Mouse (Mus musculus) kidney, adult 11 months (tissue): Measurements from ENCODE around the gene Pter.

Experiments used
- DNase-seq: peaks from one replicate; pipeline ENCODE4 v3.0.0; 2022

Pter gene

DNA sequence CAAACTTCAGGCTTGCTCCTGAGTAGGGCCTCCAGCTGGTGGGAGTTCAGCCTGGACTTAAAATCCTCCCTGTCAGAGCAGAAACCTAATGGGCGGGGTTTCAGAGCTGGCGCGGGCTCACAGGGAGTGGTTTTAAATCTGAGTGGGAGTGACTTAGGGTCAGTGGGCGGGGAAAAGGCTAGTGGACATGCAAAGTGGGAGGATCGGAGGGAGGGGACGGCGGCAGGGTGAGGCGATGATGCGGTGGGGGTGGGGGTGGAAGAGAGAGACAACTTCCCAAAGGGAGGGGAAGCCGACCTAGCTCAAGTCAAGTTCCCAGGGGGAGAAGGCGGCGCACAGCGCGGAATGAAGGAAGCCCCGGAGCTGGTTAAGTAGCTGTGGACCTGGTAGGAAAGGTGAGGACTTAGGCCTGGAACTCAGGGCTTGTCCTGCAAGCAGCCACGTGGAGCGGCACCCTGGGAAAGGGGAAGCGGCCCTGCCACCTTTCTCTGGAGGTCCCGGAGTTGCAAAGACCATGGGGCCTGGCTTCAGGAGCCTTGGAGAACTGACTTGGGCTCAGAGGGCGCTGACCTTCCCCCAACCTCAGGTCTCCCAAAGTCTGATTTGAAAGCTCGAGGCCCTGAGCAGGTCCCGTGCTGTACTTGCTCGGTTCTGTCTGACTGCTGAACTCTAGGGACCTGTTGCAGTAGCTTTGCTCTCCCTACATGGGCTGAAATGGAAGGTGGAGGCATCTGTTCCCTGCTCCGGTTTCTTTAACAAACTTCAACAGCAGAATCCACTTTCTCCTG is at the start of gene Pter:
TSS of gene Pter (plus strand) at position 238 of the 788 bp plus-strand sequence.
- peak; percentile 94 for DNase-seq

DNA sequence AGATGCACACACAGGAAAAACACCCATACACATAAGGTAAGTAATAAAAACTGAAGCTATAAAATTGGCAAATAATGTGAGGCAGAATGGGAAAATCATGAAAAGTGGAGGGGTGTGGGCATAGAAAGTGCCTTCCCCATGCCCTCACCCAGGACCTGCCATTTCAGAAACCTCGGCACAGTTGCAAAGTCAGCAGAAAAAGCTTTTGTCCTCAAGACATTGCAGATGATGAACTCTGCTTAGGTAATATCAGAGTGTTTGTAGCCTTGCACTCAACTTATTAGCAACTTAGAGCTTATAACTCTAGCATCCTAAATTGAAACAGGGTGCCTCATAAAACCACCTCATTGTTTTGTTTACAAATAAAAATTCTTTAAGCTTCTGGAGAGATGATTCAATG is 49.6 kb upstream of the Pter start:
- no peak for DNase-seq

DNA sequence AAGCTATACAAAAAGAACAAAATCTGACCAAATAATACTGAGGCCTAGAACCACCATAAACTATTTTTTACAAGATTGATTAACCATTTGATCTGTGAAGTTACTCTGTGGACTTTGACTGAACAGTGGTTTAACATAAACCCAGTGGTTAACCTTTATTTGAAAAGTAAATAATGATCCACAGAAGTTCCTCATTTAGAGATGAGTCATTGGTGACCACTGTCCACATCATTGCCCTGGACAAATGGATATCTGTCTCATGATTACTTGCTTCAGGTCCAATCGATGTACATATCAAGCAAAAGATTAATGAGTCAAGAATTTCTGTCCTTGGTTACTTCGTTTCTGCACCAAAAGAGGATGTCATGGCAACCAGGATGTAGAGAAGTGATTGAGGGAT is 44.3 kb upstream of the Pter start:
- peak; percentile 58 for DNase-seq

DNA sequence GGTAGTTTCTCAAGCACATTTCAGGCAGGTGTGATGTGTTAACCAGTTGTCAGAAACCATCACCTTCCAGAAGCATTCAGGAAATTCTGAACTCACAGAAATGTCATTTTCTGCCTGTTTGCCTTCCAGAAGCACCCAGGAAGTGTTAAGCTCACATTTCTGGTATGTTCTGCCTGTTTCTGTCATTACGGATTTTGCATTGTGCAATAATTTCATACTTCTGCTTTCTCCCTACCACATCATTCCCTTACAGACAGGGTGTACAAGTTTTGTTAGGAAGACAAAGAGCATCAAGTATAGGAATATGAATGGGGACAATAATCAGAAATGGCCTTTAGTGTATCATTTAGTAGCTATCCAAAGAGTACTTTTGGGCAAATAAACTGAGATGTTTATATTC is 42.8 kb upstream of the Pter start:
- no peak for DNase-seq

DNA sequence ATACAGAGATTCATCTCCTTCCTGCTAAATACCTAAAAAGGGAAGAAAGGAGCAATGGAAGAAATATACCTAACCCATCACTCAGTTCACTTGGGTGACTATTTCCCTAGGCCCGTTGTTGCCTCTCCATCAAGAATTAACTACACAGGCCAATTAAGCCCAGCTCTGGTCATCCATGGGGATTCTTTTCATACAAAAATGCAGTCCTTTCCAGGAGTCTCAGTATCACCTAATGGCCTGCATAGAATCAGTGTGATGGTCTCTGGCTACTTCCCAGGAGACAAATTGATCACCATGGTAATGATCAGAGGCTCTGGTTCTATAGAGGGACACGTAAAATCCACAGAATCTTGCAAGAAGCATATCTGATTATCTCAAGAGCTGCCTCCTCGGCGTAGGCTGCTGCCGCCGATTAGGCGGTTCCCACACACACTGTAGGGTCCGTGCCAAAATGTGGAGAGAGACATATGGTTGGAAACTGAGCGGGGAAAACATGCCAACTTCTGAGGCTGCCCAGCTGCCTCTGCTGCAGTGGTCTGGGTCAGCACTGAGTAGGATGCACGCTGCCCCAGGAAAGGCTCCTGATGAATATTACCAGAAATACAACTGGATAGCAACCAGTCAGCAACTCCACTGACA is 40.4 kb upstream of the Pter start:
- DNase-seq = no peak

DNA sequence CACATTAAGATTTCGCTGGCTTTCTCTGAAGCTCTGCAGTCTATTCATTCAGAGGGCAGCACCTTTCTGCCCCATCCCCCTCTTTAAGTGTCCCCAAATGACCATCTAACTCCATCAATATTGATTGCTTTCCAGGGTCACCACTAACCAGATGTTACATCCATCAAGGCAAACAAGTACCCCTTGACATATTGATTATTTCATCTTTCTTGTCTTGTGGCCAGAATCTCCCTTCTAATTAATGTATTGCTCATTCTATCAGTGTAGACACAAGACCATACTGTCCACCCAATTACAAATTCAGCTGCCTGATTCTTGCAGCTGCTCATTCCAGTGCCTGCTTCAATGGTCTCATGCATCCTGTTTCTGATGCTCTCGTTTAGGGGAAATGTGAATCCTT is 36.8 kb upstream of the Pter start:
- DNase-seq = no peak

DNA sequence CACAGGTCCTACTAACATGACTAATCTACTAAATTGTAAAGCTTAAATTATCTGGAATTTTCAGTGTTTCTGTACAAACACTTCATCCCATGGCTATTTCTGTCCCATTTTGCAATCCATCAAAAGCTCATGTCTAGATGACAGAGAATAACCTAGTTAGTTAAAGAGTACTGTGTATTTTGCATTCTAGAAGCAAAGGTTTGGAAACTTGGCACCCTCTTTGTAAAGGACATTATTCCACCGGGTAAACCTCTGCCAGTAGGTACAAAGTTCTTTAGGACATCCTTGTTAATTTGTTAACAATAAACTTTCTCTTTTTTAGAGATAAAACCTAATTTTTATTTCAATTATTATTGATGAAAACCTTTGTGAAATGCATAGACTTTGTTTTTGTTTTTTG is 18.1 kb upstream of the Pter start:
- DNase-seq = peak; percentile 36

DNA sequence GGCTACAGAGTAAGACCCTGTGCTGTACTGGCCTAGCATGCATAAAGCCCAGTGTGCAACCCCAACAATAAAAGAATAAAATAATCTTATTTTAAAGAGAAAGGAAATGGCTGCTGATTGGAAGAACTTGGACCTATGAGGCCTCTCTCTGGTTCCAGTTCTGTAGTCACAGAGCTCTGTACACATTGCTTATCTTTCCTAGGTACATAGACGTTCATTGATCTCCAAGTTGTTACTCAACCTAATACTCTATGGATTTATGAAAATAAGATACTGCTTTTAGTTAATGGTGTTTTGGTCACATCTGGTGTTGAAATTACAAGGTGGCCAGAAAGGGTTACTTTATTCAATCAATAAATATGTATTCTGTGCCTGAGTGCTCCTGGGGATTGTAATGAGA is 1.8 kb downstream of the Pter start:
- DNase-seq = no peak

DNA sequence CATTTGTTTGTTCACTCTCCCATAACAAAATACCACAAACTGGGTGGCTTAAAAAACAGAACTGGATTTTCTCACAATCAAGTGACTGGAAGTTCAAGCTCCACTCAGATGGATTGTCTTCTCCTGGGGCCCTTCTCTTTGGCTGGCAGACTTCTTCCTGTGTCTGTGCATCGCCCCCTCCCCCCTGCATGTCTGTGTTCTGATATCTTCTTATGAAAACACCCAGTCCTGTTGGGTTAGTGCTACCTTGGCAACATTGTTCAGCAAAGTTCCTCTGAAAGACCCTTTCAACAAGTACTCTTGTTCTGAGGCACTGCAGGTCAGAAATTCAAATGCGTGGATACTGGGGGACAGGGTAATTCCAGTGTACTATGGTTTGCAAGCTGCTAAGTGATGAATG is 6.5 kb downstream of the Pter start:
- DNase-seq = no peak

DNA sequence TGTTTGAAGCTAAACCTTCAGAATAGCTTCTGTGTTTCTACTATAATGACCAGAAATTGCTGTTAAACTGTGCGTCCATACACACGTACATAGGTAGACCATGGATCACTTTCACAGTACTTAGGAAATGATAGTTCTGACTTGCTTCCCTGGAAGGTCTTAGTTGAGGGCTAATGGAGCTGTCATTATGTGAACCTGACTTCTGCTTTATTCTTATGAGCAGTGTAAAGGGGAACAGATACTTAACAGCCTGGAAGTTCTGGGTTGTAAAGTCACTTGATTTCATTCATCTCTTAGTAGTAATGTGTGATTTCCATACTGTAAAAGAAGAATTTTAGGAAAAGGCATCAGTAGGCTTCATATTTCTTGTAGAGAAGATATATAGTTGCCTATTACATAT is 10.1 kb downstream of the Pter start:
- no peak for DNase-seq

DNA sequence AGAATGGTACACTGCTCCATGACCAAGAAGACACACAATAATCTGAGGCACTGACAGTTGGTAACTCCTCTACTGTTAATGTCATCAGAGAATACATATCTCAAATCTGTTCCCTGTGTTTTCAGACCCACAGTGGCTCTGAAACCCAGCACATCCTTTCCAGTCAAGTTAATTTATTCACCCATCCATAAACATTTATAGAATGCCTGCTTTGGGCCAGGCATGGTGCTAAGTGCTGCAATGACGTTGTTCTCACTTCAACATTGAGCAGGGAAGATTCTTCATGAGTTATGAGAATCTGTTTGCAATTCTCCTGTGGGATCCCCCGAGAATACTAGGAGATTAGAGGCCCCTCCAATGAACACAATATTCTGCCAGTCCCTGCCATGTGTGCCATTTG is 11.4 kb downstream of the Pter start:
- no peak for DNase-seq

DNA sequence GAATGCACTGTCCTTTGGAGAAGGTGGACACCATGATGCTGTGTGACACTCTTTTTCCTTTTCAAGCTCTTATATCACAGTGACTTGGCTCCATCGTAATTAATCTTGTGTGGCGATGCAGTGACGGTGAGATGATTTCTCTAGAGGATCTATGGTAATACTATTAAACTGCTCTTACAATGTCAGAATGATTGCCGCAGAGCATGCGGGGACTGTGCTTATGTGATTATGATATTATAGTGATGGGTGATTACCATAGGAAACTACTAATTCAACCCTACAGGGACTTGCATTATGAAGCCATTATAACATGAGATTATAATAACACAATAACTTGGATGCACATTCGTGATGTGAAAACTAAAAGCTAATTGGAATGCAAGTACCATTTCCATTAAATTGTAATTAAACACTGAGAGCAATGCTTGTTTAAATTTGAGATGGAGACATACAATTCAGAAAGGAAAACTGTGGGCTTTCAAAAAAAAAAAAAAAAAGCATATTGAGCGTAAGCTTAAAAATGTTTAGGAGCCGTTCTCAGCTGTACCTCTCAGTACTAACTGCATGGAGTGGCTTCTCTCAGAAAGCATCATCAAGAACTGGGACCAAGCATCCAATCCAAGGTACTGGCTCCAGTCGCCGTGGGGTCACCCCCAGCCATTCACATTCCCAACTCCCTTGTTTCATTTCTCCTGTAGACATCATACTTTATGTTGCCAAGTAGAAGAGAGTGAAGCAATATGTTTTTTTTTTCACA is 13.8 kb downstream of the Pter start:
- no peak for DNase-seq

DNA sequence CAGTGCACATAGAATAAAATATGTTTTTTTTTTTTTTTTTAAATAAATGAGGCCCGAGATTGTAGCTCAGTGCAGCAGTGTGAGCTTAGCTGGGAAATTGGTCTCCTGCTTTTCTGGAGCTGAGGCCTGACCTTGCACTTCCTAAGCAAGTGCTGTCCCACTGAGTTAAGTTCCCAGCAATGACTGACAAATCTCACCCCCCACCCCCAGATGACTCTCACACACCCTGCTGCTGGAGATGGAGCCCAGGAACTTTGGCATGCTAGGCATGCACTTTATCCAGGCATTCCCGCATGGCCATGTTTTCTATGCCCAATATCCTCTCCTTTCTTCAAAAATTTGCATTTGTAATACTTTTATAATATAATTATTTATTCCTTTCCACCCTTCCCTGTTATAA is 14.8 kb downstream of the Pter start:
- DNase-seq = no peak

DNA sequence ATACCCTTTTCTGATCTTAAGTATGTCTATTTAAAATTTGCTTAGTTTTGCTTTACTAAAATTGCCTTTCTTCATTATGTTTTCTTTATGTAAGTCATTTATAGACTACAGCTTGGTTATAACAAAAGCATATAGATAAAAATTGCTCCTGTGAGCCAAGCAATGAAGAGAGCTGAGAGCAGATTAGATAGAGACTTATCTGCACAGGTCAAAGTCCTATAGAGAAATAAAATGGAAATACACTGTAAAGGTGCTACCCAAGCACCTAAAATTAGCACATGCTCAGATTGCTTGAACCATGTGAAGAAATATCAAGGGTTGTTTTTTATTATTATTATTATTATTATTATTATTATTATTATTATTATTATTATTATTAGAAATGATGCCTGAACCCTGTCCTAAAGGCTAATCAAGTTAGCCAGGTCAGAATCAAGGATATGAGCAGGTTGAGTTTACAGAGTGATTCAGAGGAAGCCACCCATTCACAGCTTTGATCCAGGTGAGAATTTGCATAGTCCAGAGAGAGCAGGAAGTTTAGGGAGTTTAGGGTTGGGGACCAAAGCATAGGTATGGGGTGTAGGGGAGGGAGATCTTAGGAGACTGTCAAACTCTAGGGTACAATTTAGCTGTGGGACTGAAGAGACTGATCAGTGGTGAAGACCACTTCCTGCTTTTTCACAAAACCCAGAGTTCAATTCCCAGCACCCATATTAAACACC is 33.0 kb downstream of the Pter start:
- DNase-seq = no peak

DNA sequence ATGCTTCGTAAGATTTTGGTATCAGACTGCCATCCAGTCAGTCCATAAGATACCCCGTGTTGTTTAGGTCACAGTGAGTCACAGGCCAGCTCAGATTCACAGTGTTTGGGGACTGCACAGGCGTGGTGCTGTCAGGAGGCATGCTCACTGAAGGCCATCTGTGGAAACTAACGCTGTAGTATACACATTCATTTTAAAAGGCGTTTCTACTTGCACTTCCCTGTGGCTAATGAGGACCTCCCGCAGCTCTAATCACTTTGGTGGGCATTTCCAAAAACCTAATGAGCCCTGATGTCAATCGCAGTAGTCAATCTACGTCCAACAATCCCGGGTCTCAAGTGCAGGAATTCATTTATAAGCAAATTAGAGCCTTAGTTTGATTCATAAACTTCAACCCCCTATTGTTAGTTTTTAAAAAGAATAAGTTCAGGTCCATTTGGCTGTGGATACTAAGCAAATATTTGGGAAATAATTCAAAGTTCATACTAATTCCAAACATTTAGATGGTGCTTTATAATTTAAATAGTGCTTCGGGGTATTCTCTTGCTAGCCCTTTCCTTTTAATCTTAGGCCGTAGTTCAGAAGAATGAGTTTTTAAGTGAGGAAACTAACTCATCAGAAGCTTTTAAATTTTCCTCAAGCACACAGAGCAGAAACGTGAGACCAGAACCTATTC is 46.3 kb downstream of the Pter start:
- DNase-seq = no peak

DNA sequence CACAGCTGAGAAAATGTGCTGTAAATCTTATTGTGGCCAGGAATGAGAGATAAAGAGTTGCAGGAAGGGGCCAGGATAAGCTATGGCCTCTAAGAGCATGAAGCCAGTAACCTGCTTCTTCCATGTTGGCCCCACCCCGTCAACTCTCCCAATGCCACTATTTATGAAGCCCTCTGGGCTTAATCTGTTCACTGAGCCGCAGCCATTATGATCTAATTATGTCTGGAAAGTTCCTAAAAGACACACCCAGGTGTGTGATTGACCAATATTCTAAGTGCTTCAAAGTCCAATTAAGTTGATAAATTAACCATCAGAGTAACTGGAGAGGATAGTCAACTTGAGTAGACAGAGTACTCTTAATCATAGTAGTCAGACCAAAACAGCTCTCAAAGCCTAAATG is 49.9 kb downstream of the Pter start:
- no peak for DNase-seq

DNA sequence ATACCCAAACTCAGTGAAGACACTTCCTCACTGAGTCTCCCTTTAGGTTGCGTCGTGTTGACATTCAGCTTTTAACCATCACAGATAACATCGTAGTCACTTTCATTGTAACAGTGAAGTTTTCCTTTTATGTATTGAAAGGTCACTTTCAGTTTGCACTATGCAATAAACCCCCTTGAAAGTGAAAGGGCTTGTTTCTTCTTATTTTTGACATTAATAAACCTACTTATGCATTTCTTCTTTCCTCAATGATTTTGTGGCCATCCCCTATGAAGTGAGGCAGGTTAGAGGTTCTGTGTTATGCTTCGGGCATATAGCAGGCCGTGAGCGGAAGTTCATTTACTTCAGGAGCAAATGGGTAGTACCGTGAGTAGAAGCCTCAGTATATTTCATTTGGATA is 53.5 kb downstream of the Pter start:
- DNase-seq = no peak

DNA sequence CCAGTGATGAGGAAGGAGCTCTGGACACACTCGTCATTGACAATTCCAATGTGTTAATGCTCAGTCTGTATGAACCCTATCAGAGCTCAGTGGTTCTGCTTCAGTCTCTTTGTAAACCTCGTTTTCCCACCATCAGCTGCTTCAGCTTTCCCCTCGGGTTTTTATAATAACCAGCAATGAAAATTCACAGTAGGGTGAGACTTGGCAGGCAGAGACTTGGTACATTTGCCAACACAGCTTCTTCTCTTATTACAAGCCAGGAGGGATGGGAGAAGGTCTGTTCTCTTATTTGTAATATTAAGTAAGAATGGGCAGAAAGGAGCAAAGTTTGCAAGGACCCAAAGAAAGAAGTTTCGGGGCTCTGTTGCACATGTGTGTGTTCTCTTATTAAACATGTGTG is 54.9 kb downstream of the Pter start:
- no peak for DNase-seq

DNA sequence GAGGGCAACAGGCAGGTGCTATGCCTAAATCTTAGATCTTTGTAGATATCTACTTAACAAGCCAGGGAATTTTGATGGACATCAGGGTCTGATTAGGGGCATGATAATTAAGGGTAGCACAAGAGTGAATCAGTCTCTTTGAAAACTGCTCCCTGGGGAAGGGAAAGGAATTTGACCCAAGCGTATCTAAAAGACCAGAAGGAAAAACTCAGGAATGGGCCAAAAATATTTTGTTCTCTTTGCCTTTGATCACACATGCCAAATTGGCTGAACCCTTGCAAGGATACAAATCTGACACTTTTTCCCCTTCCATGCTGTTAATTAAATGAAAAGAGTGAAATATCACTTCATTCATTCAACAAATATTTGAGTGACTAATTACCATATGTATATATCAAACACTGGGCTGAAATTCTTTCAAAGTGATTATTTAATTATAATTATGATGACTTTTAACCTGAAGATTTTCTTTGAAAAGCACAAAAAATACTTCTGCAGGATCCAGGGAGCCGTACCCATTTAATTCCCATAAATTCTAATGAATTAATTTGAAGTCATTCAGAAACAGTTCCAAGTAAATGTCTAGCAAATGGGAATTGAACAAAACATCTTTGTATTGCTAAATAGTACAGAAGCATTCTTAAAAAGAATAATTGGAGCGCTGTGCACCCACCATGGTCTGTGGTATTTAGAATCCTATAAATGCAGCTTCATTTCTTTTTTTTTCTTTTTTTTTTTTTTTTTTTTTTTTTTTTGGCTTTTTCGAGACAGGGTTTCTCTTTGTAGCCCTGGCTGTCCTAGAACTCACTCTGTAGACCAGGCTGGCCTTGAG is 61.3 kb downstream of the Pter start:
- no peak for DNase-seq

DNA sequence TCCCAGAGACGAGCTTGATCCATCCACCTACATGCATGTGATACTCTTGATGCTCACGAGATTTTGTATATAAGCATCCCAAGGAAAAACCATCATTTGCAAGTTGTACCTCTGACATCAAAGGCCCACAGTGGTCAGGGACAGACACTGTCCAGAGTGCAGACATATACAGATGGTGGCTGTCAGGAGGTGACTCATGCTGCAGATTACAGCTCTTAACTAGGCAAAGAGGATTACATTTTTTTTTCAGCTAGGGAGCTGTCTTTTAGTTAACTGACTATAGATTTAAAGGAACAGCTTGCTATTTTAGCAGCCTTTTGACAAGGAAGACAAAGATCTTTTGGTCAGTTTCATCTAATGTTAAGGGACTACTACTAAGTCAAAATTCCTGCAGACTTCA is 76.2 kb downstream of the Pter start:
- no peak for DNase-seq

DNA sequence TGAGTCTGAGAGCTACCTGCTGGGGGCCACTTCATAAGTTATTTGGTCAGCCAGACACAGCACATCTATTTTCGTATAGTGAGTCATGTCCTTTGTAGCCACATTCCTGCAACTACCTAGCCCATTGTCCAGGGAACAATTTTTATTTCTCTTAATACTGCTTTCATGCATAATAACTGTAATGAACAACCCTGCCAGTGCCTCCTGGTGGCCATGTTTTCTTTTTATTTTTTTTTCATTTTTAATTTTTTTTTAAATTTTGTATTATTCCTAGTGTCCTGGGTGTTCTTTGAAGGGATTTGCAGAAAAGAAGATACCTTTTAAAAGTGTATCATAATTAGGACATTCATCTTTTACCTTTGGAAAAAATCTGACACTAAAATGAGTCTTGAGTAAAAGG is 84.6 kb downstream of the Pter start:
- DNase-seq = no peak
